Mouse (Mus musculus): ENCODE measurements around the gene Foxp4. TPM values are rescaled to one million over a fixed set of nuclear protein-coding genes. Genes with fewer than 3 reads are reported as not detected.

Foxp4 gene
- polyA plus RNA-seq, 1 experiment from 2014 or later = 12.5 TPM

- Histone ChIP-seq H3K36me3 (ENCODE audit: control insufficient read depth, insufficient read depth, low read length) (0 out of 2 replicates have a peak, but pooled peaks cover 3% of the 10 kb centered on the region), H3K9me3 (ENCODE audit: control insufficient read depth, low read length) (no peaks in the 10 kb centered on the region), H3K4me3 (ENCODE audit: low read length) (no peak overlapping the region), H3K9ac (ENCODE audit: low read depth, low read length) (no peak overlapping the region), H3K4me1 (ENCODE audit: control insufficient read depth, insufficient read depth, low read length) (peaks cover 40% of the 10 kb centered on the region), H3K4me2 (ENCODE audit: low read depth, low read length) (no peak overlapping the region), H3K27ac (ENCODE audit: low read length) (no peak overlapping the region), H3K27me3 (replicated peaks; ENCODE audit: control insufficient read depth, insufficient read depth, low read length) (no peaks in the 10 kb centered on the region)
- WGBS = 39% methylated on average over 35 of the region's 35 CpGs
- ATAC-seq = no peak
Measured at GRCm38 (mm10) chr17:47903846-47904680, 20.4 kb downstream of the Foxp4 start.

DNA sequence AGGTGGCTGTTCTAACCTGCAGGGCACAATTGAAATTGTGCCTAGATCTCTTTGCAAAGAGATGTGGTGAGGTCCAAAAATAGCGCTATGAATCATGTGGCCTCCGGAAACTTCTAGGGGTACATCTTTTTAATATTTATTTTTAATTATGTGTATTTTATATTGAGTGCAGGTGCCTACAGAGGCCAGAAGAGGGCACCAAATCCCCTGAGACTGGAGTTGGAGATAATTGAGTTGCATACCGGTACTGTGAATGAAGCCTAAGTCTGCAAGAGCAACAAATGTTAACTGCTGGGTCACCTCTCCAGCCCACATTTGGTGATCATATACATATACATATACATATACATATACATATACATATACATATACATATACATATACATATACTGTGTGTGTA, 22.7 kb downstream of the Foxp4 start:
- Histone ChIP-seq H3K4me2 (ENCODE audit: low read depth, low read length) (no peak overlapping the region), H3K9me3 (ENCODE audit: control insufficient read depth, low read length) (no peaks in the 10 kb centered on the region), H3K36me3 (ENCODE audit: control insufficient read depth, insufficient read depth, low read length) (0 out of 2 replicates have a peak, but pooled peaks cover 3% of the 10 kb centered on the region), H3K4me3 (ENCODE audit: low read length) (no peak overlapping the region), H3K27ac (ENCODE audit: low read length) (no peak overlapping the region), H3K9ac (ENCODE audit: low read depth, low read length) (no peak overlapping the region), H3K4me1 (ENCODE audit: control insufficient read depth, insufficient read depth, low read length) (peaks cover 37% of the 10 kb centered on the region), H3K27me3 (replicated peaks; ENCODE audit: control insufficient read depth, insufficient read depth, low read length) (no peaks in the 10 kb centered on the region)
- 71% methylated on average over 3 of the region's 3 CpGs for WGBS
- ATAC-seq = no peak

DNA sequence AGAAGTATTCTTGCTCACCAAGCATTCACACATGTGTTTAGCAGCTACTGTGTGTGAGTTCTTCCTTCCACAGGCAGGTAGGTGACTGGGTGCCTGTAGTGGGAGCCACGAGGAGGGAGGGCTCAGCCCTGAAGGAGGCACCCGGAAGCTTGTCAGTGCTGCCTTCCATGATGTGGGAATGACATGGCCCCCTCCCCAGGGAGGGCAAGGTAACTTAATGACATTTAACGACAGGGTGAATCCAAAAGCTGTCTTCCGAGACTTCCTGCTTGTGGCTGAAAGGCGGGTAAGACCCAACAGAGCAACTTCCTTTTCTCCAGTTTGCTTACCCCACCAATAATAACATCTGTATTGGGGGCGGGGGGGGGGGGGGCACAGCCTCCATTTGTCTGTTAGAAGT, 23.7 kb downstream of the Foxp4 start:
- Histone ChIP-seq H3K4me1 (ENCODE audit: control insufficient read depth, insufficient read depth, low read length) (peaks cover 33% of the 10 kb centered on the region), H3K9me3 (ENCODE audit: control insufficient read depth, low read length) (no peaks in the 10 kb centered on the region)
- 42% methylated on average over 6 of the region's 6 CpGs for WGBS

GRCm38 (mm10) chr17:47899156-47899555, 25.3 kb downstream of the Foxp4 start:
- no peak overlapping the region for H3K9ac ChIP-seq (ENCODE audit: low read depth, low read length)
- H3K4me1 ChIP-seq (ENCODE audit: control insufficient read depth, insufficient read depth, low read length) = peaks cover 26% of the 10 kb centered on the region
- WGBS = 22% methylated on average over 4 of the region's 4 CpGs
- no peak overlapping the region for H3K27ac ChIP-seq (ENCODE audit: low read length)
- peaks cover 15% of the 10 kb centered on the region for H3K36me3 ChIP-seq (ENCODE audit: control insufficient read depth, insufficient read depth, low read length)
- no peak overlapping the region for H3K4me2 ChIP-seq (ENCODE audit: low read depth, low read length)
- ATAC-seq = no peak
- H3K4me3 ChIP-seq (ENCODE audit: low read length) = no peak overlapping the region
- no peaks in the 10 kb centered on the region for H3K9me3 ChIP-seq (ENCODE audit: control insufficient read depth, low read length)
- H3K27me3 ChIP-seq (replicated peaks; ENCODE audit: control insufficient read depth, insufficient read depth, low read length) = no peaks in the 10 kb centered on the region

More for the DNA sequence above, 23.7 kb downstream of the Foxp4 start:
- Histone ChIP-seq H3K27ac (ENCODE audit: low read length) (no peak overlapping the region), H3K4me3 (ENCODE audit: low read length) (no peak overlapping the region), H3K9ac (ENCODE audit: low read depth, low read length) (no peak overlapping the region), H3K4me2 (ENCODE audit: low read depth, low read length) (no peak overlapping the region), H3K27me3 (replicated peaks; ENCODE audit: control insufficient read depth, insufficient read depth, low read length) (no peaks in the 10 kb centered on the region), H3K36me3 (ENCODE audit: control insufficient read depth, insufficient read depth, low read length) (0 out of 2 replicates have a peak, but pooled peaks cover 4% of the 10 kb centered on the region)
- no peak for ATAC-seq

DNA sequence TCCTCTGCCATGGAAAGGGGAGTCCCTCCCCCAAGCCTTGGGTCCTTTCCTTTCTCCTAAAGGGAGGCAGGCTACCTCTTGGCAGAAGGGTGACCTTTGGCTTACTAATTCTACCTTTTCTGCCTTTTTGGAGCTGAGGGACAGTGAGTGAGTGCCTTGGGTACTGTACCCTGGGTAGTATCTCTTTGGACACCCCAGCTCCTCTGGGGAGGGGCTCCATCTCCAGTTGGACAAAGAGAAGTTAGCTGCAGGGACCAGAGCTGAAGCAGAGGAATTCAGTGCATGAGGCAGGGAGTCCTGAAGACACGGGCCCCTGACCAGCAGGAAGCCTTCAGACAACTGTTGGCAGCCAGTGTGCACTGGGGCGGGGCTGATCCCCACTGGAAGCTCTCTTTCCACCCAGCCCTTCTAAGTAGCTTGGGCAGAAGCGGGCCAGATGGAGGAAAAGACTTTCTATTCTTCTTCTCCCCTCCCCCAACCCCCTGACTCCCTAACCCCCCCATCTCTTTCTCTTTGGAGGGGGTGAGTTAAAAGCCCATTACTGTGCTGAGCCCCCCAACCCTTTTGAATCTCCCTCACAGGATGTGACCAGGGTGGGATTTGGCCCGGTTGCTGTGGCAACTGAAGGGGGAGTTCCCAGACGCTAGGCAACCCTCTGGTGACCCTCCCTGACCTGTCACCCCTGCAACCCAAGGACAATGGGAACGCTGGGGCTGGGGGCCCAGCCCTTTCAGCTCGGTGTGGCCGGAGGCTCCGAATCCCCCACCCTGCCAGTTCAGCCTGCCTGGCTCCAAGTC, 26.3 kb downstream of the Foxp4 start:
- H3K36me3 ChIP-seq (ENCODE audit: control insufficient read depth, insufficient read depth, low read length) = peaks cover 20% of the 10 kb centered on the region
- peak overlapping the region; percentile 18; the same call in 1 of the 2 replicates for H3K9ac ChIP-seq (ENCODE audit: low read depth, low read length)
- H3K27ac ChIP-seq (ENCODE audit: low read length) = peak overlapping the region; percentile 39; the same call in 1 of the 2 replicates
- H3K4me3 ChIP-seq (ENCODE audit: low read length) = no peak overlapping the region
- ATAC-seq = peak; percentile 82
- H3K27me3 ChIP-seq (replicated peaks; ENCODE audit: control insufficient read depth, insufficient read depth, low read length) = no peaks in the 10 kb centered on the region
- WGBS = 16% methylated on average over 9 of the region's 9 CpGs
- no peaks in the 10 kb centered on the region for H3K9me3 ChIP-seq (ENCODE audit: control insufficient read depth, low read length)
- H3K4me2 ChIP-seq (ENCODE audit: low read depth, low read length) = 0 out of 2 replicates have a peak overlapping the region, but pooled peaks have one; percentile 2
- H3K4me1 ChIP-seq (ENCODE audit: control insufficient read depth, insufficient read depth, low read length) = peaks cover 26% of the 10 kb centered on the region

DNA sequence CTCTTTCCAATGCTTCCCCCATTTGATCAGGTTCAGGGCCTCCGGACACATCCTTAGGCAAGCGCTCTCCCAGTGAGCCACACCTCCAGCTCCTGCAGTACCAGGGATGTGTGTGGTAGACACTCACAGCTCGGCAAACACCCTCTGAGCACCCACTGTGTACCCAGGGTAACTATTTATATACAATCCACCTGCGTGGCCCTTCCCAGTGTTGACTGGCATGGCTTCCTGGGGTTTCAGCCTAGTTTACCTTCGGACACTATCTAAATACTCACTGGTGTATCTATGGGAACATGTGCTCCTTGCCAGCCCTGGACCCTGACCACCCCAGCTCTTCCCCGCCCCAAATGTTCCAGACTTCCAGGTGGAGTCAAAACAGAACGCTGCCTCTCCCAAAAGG, 34.7 kb downstream of the Foxp4 start:
- Histone ChIP-seq H3K4me3 (ENCODE audit: low read length) (no peak overlapping the region), H3K36me3 (ENCODE audit: control insufficient read depth, insufficient read depth, low read length) (peaks cover 11% of the 10 kb centered on the region), H3K9ac (ENCODE audit: low read depth, low read length) (no peak overlapping the region), H3K4me2 (ENCODE audit: low read depth, low read length) (no peak overlapping the region), H3K27me3 (replicated peaks; ENCODE audit: control insufficient read depth, insufficient read depth, low read length) (no peaks in the 10 kb centered on the region), H3K9me3 (ENCODE audit: control insufficient read depth, low read length) (no peaks in the 10 kb centered on the region), H3K4me1 (ENCODE audit: control insufficient read depth, insufficient read depth, low read length) (peaks cover 46% of the 10 kb centered on the region), H3K27ac (ENCODE audit: low read length) (no peak overlapping the region)
- 47% methylated on average over 7 of the region's 7 CpGs for WGBS
- peak; percentile 27 for ATAC-seq

- no peak overlapping the region for H3K4me3 ChIP-seq (ENCODE audit: low read length)
- peak overlapping the region; percentile 80; the same call in 1 of the 2 replicates for H3K27ac ChIP-seq (ENCODE audit: low read length)
- 64% methylated on average over 19 of the region's 19 CpGs for WGBS
- H3K9ac ChIP-seq (ENCODE audit: low read depth, low read length) = no peak overlapping the region
- H3K4me1 ChIP-seq (ENCODE audit: control insufficient read depth, insufficient read depth, low read length) = peaks cover 46% of the 10 kb centered on the region
- H3K36me3 ChIP-seq (ENCODE audit: control insufficient read depth, insufficient read depth, low read length) = peaks cover 6% of the 10 kb centered on the region
- no peaks in the 10 kb centered on the region for H3K9me3 ChIP-seq (ENCODE audit: control insufficient read depth, low read length)
- no peaks in the 10 kb centered on the region for H3K27me3 ChIP-seq (replicated peaks; ENCODE audit: control insufficient read depth, insufficient read depth, low read length)
- H3K4me2 ChIP-seq (ENCODE audit: low read depth, low read length) = no peak overlapping the region
- 0 out of 2 replicates have a peak, but pooled peaks have one; percentile 5 for ATAC-seq
Measured at GRCm38 (mm10) chr17:47889267-47889666, 35.2 kb downstream of the Foxp4 start.

- H3K4me1 ChIP-seq (ENCODE audit: control insufficient read depth, insufficient read depth, low read length) = peaks cover 46% of the 10 kb centered on the region
- H3K9me3 ChIP-seq (ENCODE audit: control insufficient read depth, low read length) = no peaks in the 10 kb centered on the region
- no peaks in the 10 kb centered on the region for H3K27me3 ChIP-seq (replicated peaks; ENCODE audit: control insufficient read depth, insufficient read depth, low read length)
- 65% methylated on average over 7 of the region's 7 CpGs for WGBS
- H3K4me3 ChIP-seq (ENCODE audit: low read length) = no peak overlapping the region
- no peak overlapping the region for H3K4me2 ChIP-seq (ENCODE audit: low read depth, low read length)
- H3K9ac ChIP-seq (ENCODE audit: low read depth, low read length) = no peak overlapping the region
- ATAC-seq = 0 out of 2 replicates have a peak, but pooled peaks have one; percentile 1
- H3K27ac ChIP-seq (ENCODE audit: low read length) = peak overlapping the region; percentile 80
- H3K36me3 ChIP-seq (ENCODE audit: control insufficient read depth, insufficient read depth, low read length) = 0 out of 2 replicates have a peak, but pooled peaks cover under 1% of the 10 kb centered on the region
Measured at GRCm38 (mm10) chr17:47888641-47889040, 35.8 kb downstream of the Foxp4 start.

- H3K27ac ChIP-seq (ENCODE audit: low read length) = peak overlapping the region; percentile 80
- WGBS = 10% methylated on average over 6 of the region's 6 CpGs
- H3K9ac ChIP-seq (ENCODE audit: low read depth, low read length) = peak overlapping the region; percentile 57
Measured at GRCm38 (mm10) chr17:47888155-47888455, 36.3 kb downstream of the Foxp4 start.

More at GRCm38 (mm10) chr17:47888155-47888455, 36.3 kb downstream of the Foxp4 start:
- H3K27me3 ChIP-seq (replicated peaks; ENCODE audit: control insufficient read depth, insufficient read depth, low read length) = no peaks in the 10 kb centered on the region
- H3K4me3 ChIP-seq (ENCODE audit: low read length) = no peak overlapping the region
- no peaks in the 10 kb centered on the region for H3K36me3 ChIP-seq (ENCODE audit: control insufficient read depth, insufficient read depth, low read length)
- H3K4me2 ChIP-seq (ENCODE audit: low read depth, low read length) = peak overlapping the region; percentile 35
- peaks cover 46% of the 10 kb centered on the region for H3K4me1 ChIP-seq (ENCODE audit: control insufficient read depth, insufficient read depth, low read length)
- no peaks in the 10 kb centered on the region for H3K9me3 ChIP-seq (ENCODE audit: control insufficient read depth, low read length)
- ATAC-seq = peak; percentile 55

Measured in intestine, embryonic 16.5 days (tissue).